Mouse (Mus musculus) lung, embryonic 16.5 days (tissue): Measurements from ENCODE around the gene Guca2a. TPM values are rescaled to one million over a fixed set of nuclear protein-coding genes. Genes with fewer than 3 reads are reported as not detected.

ENCODE experiments used
- ATAC-seq: fragments of 200-750 bp; cut with Nextera tagmentation; 2 replicates; pipeline ENCODE4 v1.8.0; 2017; ENCODE audit warnings: low read depth, mild to moderate bottlenecking, moderate library complexity
- H3K27ac ChIP-seq: fragments of 300-500 bp; sonication (generic); 2 replicates; pipeline ENCODE4 v1.5.1; 2014; ENCODE audit warnings: mild to moderate bottlenecking, control low read depth, low read length
- H3K27me3 ChIP-seq: fragments of 300-500 bp; sonication (generic); 2 replicates; pipeline ENCODE4 v1.6.1; 2014; ENCODE audit warnings: low read depth, low read length, mixed read lengths; ENCODE audit not compliant: control insufficient read depth, insufficient read depth
- H3K36me3 ChIP-seq: fragments of 300-500 bp; sonication (generic); 2 replicates; pipeline ENCODE4 v1.6.1; 2014; ENCODE audit warnings: low read length; ENCODE audit not compliant: control insufficient read depth, insufficient read depth
- H3K4me1 ChIP-seq: fragments of 300-500 bp; sonication (generic); replicated peaks from 2 replicates; pipeline ENCODE4 v1.6.1; 2014; ENCODE audit warnings: low read length, mixed read lengths; ENCODE audit not compliant: control insufficient read depth, insufficient read depth
- H3K4me2 ChIP-seq: fragments of 300-500 bp; sonication (generic); 2 replicates; pipeline ENCODE4 v1.6.1; 2014; ENCODE audit warnings: low read depth, low read length, control low read depth
- H3K4me3 ChIP-seq: fragments of 300-500 bp; sonication (generic); 2 replicates; pipeline ENCODE4 v1.5.1; 2014; ENCODE audit warnings: mild to moderate bottlenecking, low read length, control low read depth
- H3K9ac ChIP-seq: fragments of 300-500 bp; sonication (generic); 2 replicates; pipeline ENCODE4 v1.6.1; 2014; ENCODE audit warnings: low read length, control low read depth
- H3K9me3 ChIP-seq: fragments of 300-500 bp; sonication (generic); 2 replicates; pipeline ENCODE4 v1.6.1; 2016; ENCODE audit warnings: low read length; ENCODE audit not compliant: control insufficient read depth
- WGBS: fragments of 180-500 bp; shearing (Covaris S2); extraction: QIAGEN DNeasy Blood & Tissue Kit; methylation state at CpG from one replicate; pipeline ENCODE4 v1.1.7; 2014; 5-methylcytosine and 5-hydroxymethylcytosine counted together
- polyA plus RNA-seq: library from polyadenylated mRNA; unstranded; fragments of >200 nt; fragmentation: Nextera tagmentation; extraction: Ambion mirVana; gene quantifications from 2 replicates; pipeline ENCODE4 v1.2.1, GENCODE M21; 2015

Gene Guca2a
- polyA plus RNA-seq, 1 experiment from 2014 or later = 0.64 TPM

DNA sequence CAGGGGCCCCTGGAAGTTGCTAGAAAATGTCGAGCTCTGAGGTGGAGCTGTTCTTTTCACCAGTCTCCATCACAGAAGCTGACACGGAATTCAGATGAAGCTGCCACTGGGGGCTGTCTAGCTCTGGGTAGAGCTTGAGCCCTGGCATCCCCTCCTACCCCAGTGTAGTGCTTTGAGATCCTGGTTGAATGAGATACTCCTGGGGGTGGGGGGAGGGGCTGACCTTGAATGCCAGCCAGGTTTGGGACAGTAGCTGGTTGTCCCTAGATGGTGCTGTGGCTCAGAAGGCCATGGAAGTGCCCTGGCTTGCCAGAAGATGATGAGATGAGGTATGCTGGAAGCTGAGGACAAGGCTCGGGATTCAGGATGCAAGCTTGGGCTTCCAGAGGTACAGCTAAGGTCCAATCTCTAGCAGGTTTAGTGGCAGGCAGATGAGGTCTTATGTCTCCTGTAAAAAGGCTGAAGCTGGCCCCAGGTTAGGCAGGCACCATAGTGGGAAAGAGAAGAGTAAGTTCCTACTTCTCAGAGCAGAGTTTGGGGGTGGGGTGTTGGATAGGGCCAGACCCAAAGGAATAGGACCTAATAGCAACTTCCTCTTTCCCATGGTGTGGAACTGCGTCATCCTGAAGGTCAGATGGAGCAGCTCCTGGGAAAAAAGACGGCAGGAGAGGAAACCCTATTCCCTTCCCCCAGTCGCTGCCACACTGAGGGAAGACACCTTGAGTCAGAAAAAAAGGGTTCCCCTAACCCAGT, 2.4 kb upstream of the Guca2a start:
- Histone ChIP-seq H3K4me1 (peaks cover 27% of the 10 kb centered on the region), H3K36me3 (peaks cover 2% of the 10 kb centered on the region), H3K9me3 (no peaks in the 10 kb centered on the region), H3K27me3 (no peaks in the 10 kb centered on the region), H3K27ac (no peak overlapping the region), H3K4me2 (no peak overlapping the region), H3K4me3 (no peak overlapping the region), H3K9ac (no peak overlapping the region)
- 54% methylated on average over 6 of the region's 6 CpGs for WGBS
- no peak for ATAC-seq

DNA sequence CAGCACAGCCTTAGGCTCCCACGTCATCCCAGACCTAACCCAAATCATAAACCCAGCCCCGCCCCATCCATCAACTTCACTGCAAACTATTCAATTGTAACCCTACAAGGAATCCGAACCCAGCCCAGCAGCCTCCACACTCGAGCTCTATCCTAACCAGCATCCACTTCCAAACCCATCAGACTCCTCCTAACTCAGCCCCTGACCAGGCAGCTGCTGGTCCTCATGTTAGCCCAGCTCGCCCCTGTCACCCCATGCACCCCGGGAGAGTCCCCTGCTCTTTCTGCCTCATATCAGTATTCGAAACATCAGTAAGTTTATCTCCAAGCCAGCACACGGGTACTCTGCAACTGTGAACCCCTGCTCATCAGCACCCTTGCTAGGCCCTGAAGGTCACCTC, 1.8 kb upstream of the Guca2a start:
- H3K4me3 ChIP-seq = no peak overlapping the region
- 73% methylated on average over 8 of the region's 8 CpGs for WGBS

DNA sequence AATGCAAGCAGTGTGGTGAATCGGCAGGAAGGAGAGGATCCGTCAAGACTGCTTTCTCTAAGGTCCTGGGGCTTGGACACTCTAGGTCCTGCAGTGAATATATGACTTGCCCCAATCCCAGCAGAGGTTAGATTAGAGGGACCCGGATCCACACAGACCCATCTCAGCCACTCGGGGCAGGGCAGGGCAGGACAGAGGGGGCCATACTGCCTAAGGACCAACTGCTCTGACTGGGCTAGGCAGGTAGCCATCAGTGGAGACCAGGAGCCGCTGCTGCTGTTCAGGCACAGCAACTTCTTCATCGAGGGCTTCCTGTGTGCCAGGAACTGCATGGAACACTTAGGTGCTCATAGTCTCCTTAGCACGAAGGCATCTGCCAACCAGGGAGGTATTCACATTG, 773 bp upstream of the Guca2a start:
- Histone ChIP-seq H3K36me3 (no peaks in the 10 kb centered on the region), H3K4me3 (no peak overlapping the region), H3K9ac (no peak overlapping the region), H3K27me3 (no peaks in the 10 kb centered on the region), H3K9me3 (no peaks in the 10 kb centered on the region), H3K4me1 (peaks cover 20% of the 10 kb centered on the region), H3K27ac (no peak overlapping the region), H3K4me2 (no peak overlapping the region)
- WGBS = 61% methylated on average over 7 of the region's 7 CpGs
- no peak for ATAC-seq

More for the DNA sequence above, 1.8 kb upstream of the Guca2a start:
- Histone ChIP-seq H3K27ac (no peak overlapping the region), H3K9me3 (no peaks in the 10 kb centered on the region), H3K4me2 (no peak overlapping the region), H3K36me3 (no peaks in the 10 kb centered on the region), H3K27me3 (no peaks in the 10 kb centered on the region), H3K9ac (no peak overlapping the region), H3K4me1 (peaks cover 27% of the 10 kb centered on the region)
- ATAC-seq = no peak

DNA sequence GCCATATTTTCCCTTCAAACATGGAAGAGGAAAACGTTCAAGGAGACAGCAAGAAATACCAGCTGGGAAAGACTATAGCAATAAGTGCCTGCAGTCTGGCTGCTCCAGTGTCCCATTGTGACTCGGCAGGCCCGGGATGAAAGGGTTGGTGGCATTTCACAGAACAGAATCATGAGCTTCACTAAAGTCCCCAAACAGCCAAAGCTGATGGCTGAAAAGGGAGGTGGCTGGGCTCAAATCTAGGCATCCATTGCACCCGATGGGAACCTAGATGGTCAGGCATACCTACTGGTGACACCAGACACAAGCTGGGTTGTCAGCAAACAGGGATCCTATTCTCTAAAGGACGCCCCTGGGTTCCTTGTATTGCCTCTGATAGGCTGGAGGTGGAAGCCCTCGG, 442 bp downstream of the Guca2a start:
- Histone ChIP-seq H3K36me3 (no peaks in the 10 kb centered on the region), H3K4me1 (peaks cover 12% of the 10 kb centered on the region), H3K9me3 (0 out of 2 replicates have a peak, but pooled peaks cover 3% of the 10 kb centered on the region), H3K4me2 (no peak overlapping the region), H3K27ac (no peak overlapping the region), H3K4me3 (no peak overlapping the region), H3K27me3 (no peaks in the 10 kb centered on the region), H3K9ac (no peak overlapping the region)
- 69% methylated on average over 6 of the region's 6 CpGs for WGBS
- no peak for ATAC-seq

DNA sequence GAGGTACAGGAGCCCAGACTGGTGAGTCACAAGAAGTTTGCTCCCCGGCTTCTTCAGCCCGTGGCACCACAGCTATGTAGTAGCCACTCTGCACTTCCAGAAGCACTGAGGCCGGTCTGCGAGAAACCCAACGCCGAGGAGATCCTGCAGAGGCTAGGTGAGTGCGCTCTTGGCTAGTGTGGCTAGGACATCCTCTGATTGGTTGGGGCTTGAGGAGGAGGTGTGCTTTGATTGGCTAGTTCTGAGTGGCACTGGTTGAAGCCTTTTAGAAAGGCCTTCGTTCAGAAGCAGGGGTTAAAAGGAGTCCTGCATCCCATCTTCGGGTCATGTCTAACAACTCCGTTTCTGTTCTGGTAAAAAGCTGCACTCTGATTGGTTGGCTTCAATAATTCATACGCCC, 1.2 kb downstream of the Guca2a start:
- no peak overlapping the region for H3K27ac ChIP-seq
- no peak for ATAC-seq
- 0 out of 2 replicates have a peak, but pooled peaks cover 3% of the 10 kb centered on the region for H3K9me3 ChIP-seq

DNA sequence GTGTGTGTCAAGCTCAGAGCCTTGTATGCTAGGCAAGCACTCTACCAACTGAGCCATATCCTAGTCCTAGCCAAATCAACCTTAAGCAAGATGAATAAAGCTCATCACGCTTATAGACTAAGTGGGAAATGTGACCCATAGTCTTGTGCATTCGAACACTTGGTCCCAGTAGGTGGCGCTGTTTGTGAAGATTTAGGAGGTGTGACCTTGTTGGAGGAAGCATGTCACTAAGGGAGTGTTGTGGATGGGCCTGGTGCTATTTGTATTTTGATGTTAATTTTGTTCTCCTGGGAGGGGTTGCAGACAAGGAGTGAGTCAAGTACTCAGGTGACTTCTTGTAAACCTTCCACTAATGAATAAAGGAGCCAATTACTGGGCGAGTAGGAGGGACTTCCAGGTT, 5.2 kb downstream of the Guca2a start:
- Histone ChIP-seq H3K9me3 (0 out of 2 replicates have a peak, but pooled peaks cover 3% of the 10 kb centered on the region), H3K4me2 (no peak overlapping the region), H3K27me3 (no peaks in the 10 kb centered on the region), H3K9ac (no peak overlapping the region), H3K27ac (no peak overlapping the region), H3K4me3 (no peak overlapping the region), H3K36me3 (no peaks in the 10 kb centered on the region), H3K4me1 (0 out of 2 replicates have a peak, but pooled peaks cover under 1% of the 10 kb centered on the region)
- WGBS = 84% methylated on average over 4 of the region's 4 CpGs
- no peak for ATAC-seq

More for the DNA sequence above, 1.2 kb downstream of the Guca2a start:
- Histone ChIP-seq H3K4me1 (peaks cover 5% of the 10 kb centered on the region), H3K36me3 (no peaks in the 10 kb centered on the region), H3K27me3 (no peaks in the 10 kb centered on the region), H3K4me2 (no peak overlapping the region), H3K9ac (no peak overlapping the region), H3K4me3 (no peak overlapping the region)
- WGBS = 46% methylated on average over 11 of the region's 11 CpGs

DNA sequence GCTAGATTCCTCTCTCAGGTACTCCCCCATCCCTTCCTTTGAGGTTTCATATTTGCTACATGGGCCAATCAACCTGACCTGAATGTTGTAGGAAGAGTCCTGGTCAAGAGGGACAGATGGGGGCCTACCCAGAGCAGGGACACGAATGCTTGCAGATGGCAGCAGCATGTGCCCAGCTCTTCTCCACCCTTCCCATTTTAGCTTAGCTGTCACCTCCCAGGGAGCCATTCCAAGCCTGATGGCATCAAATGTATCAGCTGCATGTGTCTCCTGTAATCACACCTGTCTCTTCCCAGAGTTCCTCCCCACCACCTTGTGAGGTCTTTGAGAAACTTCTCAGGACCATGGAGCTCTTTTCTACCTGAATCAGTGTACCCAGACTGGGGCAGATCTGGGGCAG, 19.5 kb downstream of the Guca2a start:
- no peak for ATAC-seq
- H3K4me2 ChIP-seq = no peak overlapping the region
- H3K9me3 ChIP-seq = peaks cover 5% of the 10 kb centered on the region; the same call in 1 of the 2 replicates
- no peaks in the 10 kb centered on the region for H3K27me3 ChIP-seq
- no peaks in the 10 kb centered on the region for H3K4me1 ChIP-seq
- H3K4me3 ChIP-seq = no peak overlapping the region
- H3K9ac ChIP-seq = no peak overlapping the region
- H3K27ac ChIP-seq = no peak overlapping the region
- 63% methylated on average over 1 of the region's 1 CpGs for WGBS
- no peaks in the 10 kb centered on the region for H3K36me3 ChIP-seq

DNA sequence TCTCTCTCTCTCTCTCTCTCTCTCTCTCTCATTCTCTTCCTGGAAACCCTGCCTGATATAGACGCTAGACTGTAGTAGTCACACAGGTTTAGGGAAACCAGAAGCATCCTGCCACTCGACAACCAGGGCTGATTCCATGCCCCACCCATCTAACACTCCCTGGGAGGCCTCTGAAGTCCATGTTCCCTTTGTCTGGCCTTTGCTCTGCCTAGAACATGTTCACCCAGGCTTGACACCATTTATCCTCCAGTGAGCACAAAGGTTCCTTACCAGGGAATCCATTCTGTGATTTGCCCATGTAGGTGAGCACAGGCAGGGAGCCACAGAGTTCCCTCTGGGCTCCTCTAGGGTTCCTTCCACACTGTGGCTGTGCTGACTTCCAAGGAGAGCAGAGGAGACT, 20.7 kb downstream of the Guca2a start:
- H3K27me3 ChIP-seq = no peaks in the 10 kb centered on the region

DNA sequence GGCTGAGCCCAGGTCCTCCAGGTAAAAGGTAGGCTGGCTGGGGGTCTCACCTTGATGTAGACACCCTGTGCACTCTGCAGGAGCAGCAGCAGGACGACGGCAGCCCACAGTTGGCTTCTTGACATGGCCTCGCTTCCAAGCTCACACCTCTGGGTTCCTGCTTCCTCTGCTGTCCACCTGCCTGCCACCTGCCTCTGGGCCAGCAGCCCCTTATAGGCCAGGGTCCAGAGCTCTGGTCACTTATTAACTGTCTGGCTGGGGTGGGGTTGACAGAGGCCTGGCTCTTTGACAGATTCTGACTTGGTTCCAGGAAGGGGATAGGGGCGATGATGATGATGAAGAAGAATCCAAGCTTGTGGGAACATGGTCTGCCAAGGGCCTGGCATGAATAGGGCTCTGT, 21.2 kb downstream of the Guca2a start, which contains the start of gene Guca2b:
Gene Guca2b (minus strand): TSS at position 224 of the 400 bp plus-strand sequence.
- 75% methylated on average over 4 of the region's 4 CpGs for WGBS
- no peak within 1 kb of the TSS for H3K27ac ChIP-seq
- no peak within 1 kb of the TSS for H3K9ac ChIP-seq
- H3K4me1 ChIP-seq = no peaks in the 10 kb centered on the region
- no peak within 1 kb of the TSS for H3K4me2 ChIP-seq
- no peak for ATAC-seq
- H3K36me3 ChIP-seq = no peaks in the 10 kb centered on the region
- no peaks in the 10 kb centered on the region for H3K27me3 ChIP-seq
- H3K9me3 ChIP-seq = no peaks in the 10 kb centered on the region
- H3K4me3 ChIP-seq = no peak within 1 kb of the TSS

More for the DNA sequence above, 20.7 kb downstream of the Guca2a start:
- Histone ChIP-seq H3K9ac (no peak overlapping the region), H3K4me3 (no peak overlapping the region), H3K4me1 (no peaks in the 10 kb centered on the region), H3K9me3 (0 out of 2 replicates have a peak, but pooled peaks cover 2% of the 10 kb centered on the region), H3K36me3 (no peaks in the 10 kb centered on the region), H3K27ac (no peak overlapping the region), H3K4me2 (no peak overlapping the region)
- ATAC-seq = no peak
- 66% methylated on average over 2 of the region's 2 CpGs for WGBS
